Mouse (Mus musculus) liver, adult (tissue): ENCODE results near the gene Tjp1.

Experiments used
- GATA4 ChIP-seq: IDR thresholded peaks from 2 replicates; pipeline ENCODE4 v1.6.1; 2014; ENCODE audit warnings: mild to moderate bottlenecking, low read length; ENCODE audit not compliant: insufficient replicate concordance

Tjp1 gene

GRCm38 (mm10) chr7:65527071-65528007 is at the start of gene Tjp1:
Gene Tjp1, minus strand, starts transcription at chr7:65527781.
- TF ChIP-seq GATA4, result no peak

- TF ChIP-seq GATA4, result no peak
Measured at GRCm38 (mm10) chr7:65577118-65577517, 49.5 kb upstream of the Tjp1 start.

GRCm38 (mm10) chr7:65572731-65573130 is 45.1 kb upstream of the Tjp1 start:
- no peak for TF ChIP-seq GATA4

- TF ChIP-seq GATA4, result no peak
Measured at GRCm38 (mm10) chr7:65570691-65571090, 43.1 kb upstream of the Tjp1 start.

- TF ChIP-seq GATA4, result no peak
Measured at GRCm38 (mm10) chr7:65555996-65556395, 28.4 kb upstream of the Tjp1 start.

GRCm38 (mm10) chr7:65545741-65546140 is 18.2 kb upstream of the Tjp1 start:
- TF ChIP-seq GATA4, result no peak

GRCm38 (mm10) chr7:65532689-65533088 is 5.1 kb upstream of the Tjp1 start:
- no peak for TF ChIP-seq GATA4

- TF ChIP-seq GATA4, result no peak
Measured at GRCm38 (mm10) chr7:65523116-65523515, 4.5 kb downstream of the Tjp1 start.

- TF ChIP-seq GATA4, result no peak
Measured at GRCm38 (mm10) chr7:65522490-65522889, 5.1 kb downstream of the Tjp1 start.

GRCm38 (mm10) chr7:65520622-65521021 is 7.0 kb downstream of the Tjp1 start:
- TF ChIP-seq GATA4, result no peak

GRCm38 (mm10) chr7:65519788-65520563 is 7.6 kb downstream of the Tjp1 start:
- TF ChIP-seq GATA4, result peak; percentile 53; the same call in 1 of the 2 replicates

GRCm38 (mm10) chr7:65516903-65517302 is 10.7 kb downstream of the Tjp1 start:
- TF ChIP-seq GATA4, result no peak

- TF ChIP-seq GATA4, result no peak
Measured at GRCm38 (mm10) chr7:65513451-65514179, 14.0 kb downstream of the Tjp1 start.

GRCm38 (mm10) chr7:65509357-65509756 is 18.2 kb downstream of the Tjp1 start:
- no peak for TF ChIP-seq GATA4

GRCm38 (mm10) chr7:65507341-65507740 is 20.2 kb downstream of the Tjp1 start:
- no peak for TF ChIP-seq GATA4
